Mouse (Mus musculus): ENCODE measurements at regions not wholly inside any gene's neighbourhood (a gene's known extent, or its start where the extent isn't known, plus 50 kb on each side); places are given as distances from the start of the nearest gene placed in this dataset.

DNA sequence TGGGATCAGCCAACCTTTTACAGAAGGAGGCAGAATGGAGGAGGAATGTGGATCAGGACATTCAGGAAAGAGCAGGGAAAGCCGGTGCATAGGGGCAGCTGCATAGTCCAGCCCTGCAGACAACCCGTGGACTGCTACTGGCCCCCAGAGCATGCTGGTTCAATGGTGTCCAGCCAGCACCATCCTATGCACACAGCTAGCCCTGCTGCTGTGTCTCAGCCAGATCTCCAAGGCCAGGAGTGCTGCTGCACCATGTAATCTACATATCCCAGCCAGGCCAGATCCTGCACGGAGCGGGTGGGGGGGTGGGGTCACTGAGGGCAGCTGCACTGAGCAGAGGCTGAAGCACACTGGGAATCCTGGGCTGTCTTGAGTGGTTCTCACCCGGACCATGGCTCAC, 165.8 kb upstream of the Rpl38 start:
- TF ChIP-seq GATA1 (IDR thresholded peaks at IDR 0.05; ENCODE audit: borderline replicate concordance, low read length) (no peak), CTCF (IDR thresholded peaks at IDR 0.05; ENCODE audit: low read depth, low read length) (no peak), TAL1 (conservative IDR thresholded peaks at IDR 0.05; ENCODE audit: low read depth, low read length) (no peak)

Measured in G1E (cell line).